Mouse (Mus musculus): ENCODE results near the gene Slc2a1. TPM values are rescaled to one million over a fixed set of nuclear protein-coding genes. Genes with fewer than 3 reads are reported as not detected.

The Slc2a1 gene
- polyA plus RNA-seq, 1 experiment: 121 TPM

DNA sequence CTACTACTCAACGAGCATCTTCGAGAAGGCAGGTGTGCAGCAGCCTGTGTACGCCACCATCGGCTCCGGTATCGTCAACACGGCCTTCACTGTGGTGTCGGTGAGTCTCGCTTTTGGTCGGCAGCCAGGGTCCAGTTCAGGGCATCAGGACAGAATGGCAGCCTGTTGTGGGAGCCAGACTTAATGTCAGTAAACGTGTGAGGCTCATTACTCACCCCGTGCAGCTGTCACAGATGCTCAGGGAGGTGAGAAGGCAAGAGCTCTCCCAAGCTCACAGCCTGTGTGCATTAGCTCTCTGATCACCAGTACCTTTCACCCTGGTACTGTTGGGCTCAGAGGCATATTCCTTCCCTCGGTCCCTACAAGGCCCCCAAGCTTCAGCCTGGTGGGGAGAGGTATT, 25.3 kb downstream of the Slc2a1 start:
- Histone ChIP-seq H3K4me1 (ENCODE audit: control insufficient read depth, insufficient read depth, low read length) (0 out of 2 replicates have a peak, but pooled peaks cover 3% of the 10 kb centered on the region), H3K27ac (ENCODE audit: insufficient read depth, low read length) (no peak overlapping the region), H3K4me3 (replicated peaks; ENCODE audit: insufficient read depth, low read depth, low read length) (no peak overlapping the region), H3K27me3 (ENCODE audit: control insufficient read depth, insufficient read depth, low read length) (no peaks in the 10 kb centered on the region)
- TF ChIP-seq CTCF (IDR thresholded peaks at IDR 0.05; ENCODE audit: borderline replicate concordance, insufficient read depth, low read depth, low read length) (no peak), POLR2A (IDR thresholded peaks at IDR 0.05; ENCODE audit: borderline replicate concordance, insufficient read depth, low read length) (no peak)
- WGBS: 86% methylated on average over 13 of the region's 13 CpGs
- DNase-seq: no peak

DNA sequence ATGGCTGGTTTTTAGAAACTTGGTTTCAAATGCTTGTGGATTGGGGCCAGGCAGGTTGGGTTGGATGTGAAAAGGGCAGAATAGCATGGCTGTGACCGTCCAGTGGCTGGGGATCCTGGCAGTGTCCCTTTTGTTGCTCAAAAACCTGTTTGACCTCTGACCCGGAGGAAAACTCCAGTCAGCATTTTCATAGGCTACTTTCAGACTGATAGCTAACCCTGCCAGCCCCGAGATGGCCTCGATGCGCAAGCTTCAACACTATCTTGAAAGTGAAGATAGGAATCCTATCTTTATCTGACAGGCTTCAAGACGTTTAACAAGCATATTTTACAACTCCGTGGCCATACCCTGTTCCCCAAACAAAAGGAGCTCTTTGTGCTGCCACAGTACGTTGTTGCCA, 28.8 kb downstream of the Slc2a1 start:
- Histone ChIP-seq H3K4me3 (replicated peaks; ENCODE audit: insufficient read depth, low read depth, low read length) (no peak overlapping the region), H3K27me3 (ENCODE audit: control insufficient read depth, insufficient read depth, low read length) (no peaks in the 10 kb centered on the region), H3K27ac (ENCODE audit: insufficient read depth, low read length) (no peak overlapping the region), H3K4me1 (ENCODE audit: control insufficient read depth, insufficient read depth, low read length) (0 out of 2 replicates have a peak, but pooled peaks cover 3% of the 10 kb centered on the region)
- WGBS: 76% methylated on average over 8 of the region's 8 CpGs
- DNase-seq: no peak
- TF ChIP-seq POLR2A (IDR thresholded peaks at IDR 0.05; ENCODE audit: borderline replicate concordance, insufficient read depth, low read length) (no peak), CTCF (IDR thresholded peaks at IDR 0.05; ENCODE audit: borderline replicate concordance, insufficient read depth, low read depth, low read length) (no peak)

DNA sequence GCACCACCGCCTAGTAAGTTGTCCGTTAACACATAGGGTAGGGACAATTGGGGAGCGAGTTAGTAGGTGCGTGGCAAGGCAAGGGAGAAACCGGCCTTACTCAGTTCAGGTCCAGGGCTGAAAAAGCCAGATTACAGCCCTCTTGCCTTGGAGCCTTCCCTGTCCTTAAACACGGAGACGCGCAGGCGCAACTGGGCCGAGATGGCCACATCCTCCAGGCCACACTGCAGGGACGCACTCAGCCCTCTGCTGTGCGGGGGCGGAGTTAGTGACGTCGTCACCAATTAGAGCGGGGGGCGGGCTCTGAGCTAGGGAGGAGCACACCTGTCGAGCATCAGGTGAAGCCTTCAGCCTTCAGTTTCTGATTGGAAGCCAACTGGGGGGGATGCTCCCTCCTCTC, 29.7 kb downstream of the Slc2a1 start:
- H3K27ac ChIP-seq (ENCODE audit: insufficient read depth, low read length): peak overlapping the region; percentile 22
- peak overlapping the region; percentile 54 for H3K4me3 ChIP-seq (replicated peaks; ENCODE audit: insufficient read depth, low read depth, low read length)
- DNase-seq: peak; percentile 86 to 88
- H3K4me1 ChIP-seq (ENCODE audit: control insufficient read depth, insufficient read depth, low read length): 0 out of 2 replicates have a peak, but pooled peaks cover 3% of the 10 kb centered on the region
- no peaks in the 10 kb centered on the region for H3K27me3 ChIP-seq (ENCODE audit: control insufficient read depth, insufficient read depth, low read length)
- TF ChIP-seq POLR2A (IDR thresholded peaks at IDR 0.05; ENCODE audit: borderline replicate concordance, insufficient read depth, low read length) (peak; percentile 62; the same call in 1 of the 2 replicates), CTCF (IDR thresholded peaks at IDR 0.05; ENCODE audit: borderline replicate concordance, insufficient read depth, low read depth, low read length) (no peak)
- 27% methylated on average over 18 of the region's 18 CpGs for WGBS

DNA sequence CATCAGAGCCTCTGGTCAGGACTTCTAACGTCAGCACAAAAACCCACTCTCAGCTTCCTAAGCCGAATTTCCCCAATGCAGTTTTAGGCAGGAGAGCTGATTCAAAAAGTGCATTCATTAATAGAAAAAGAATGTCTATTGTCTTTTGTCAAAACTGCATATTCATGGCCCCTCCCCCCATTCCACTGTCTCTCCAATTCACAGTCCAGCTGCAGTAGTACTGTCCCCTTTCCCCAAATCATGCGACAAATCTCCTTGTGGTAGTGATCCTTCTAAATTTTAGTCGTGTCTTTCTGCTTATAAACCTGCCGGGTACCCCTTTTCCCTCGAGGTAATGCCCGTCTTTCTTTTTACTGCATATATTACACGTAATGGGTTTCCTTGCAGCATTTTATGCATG, 30.3 kb downstream of the Slc2a1 start:
- no peak overlapping the region for H3K4me3 ChIP-seq (replicated peaks; ENCODE audit: insufficient read depth, low read depth, low read length)
- no peaks in the 10 kb centered on the region for H3K27me3 ChIP-seq (ENCODE audit: control insufficient read depth, insufficient read depth, low read length)
- TF ChIP-seq POLR2A (IDR thresholded peaks at IDR 0.05; ENCODE audit: borderline replicate concordance, insufficient read depth, low read length): no peak
- no peak for TF ChIP-seq CTCF (IDR thresholded peaks at IDR 0.05; ENCODE audit: borderline replicate concordance, insufficient read depth, low read depth, low read length)
- H3K4me1 ChIP-seq (ENCODE audit: control insufficient read depth, insufficient read depth, low read length): 0 out of 2 replicates have a peak, but pooled peaks cover 3% of the 10 kb centered on the region
- no peak for DNase-seq
- WGBS: 51% methylated on average over 8 of the region's 8 CpGs
- H3K27ac ChIP-seq (ENCODE audit: insufficient read depth, low read length): no peak overlapping the region

DNA sequence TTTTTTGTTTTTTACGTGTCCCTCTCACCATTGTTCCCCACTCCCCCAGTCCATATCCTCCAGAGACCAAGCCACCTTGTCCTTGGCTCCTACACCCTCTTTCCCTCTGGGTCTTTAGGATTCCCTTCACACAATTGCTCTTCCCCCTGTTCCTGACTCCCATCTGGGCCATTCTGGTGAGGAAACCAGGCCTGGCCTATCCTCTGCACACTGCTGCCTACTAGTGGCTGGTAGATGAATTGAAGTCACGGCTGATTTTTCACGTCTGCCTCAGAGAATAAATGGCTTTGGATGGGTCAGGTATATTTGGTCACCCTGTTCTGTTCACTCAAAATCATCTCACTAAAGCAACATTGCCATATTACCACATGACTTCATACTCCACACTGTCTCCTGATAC, 31.6 kb downstream of the Slc2a1 start:
- Histone ChIP-seq H3K4me3 (replicated peaks; ENCODE audit: insufficient read depth, low read depth, low read length) (no peak overlapping the region), H3K4me1 (ENCODE audit: control insufficient read depth, insufficient read depth, low read length) (0 out of 2 replicates have a peak, but pooled peaks cover 3% of the 10 kb centered on the region), H3K27me3 (ENCODE audit: control insufficient read depth, insufficient read depth, low read length) (no peaks in the 10 kb centered on the region), H3K27ac (ENCODE audit: insufficient read depth, low read length) (no peak overlapping the region)
- WGBS: 58% methylated on average over 3 of the region's 3 CpGs
- DNase-seq: peak; percentile 28 to 35
- no peak for TF ChIP-seq POLR2A (IDR thresholded peaks at IDR 0.05; ENCODE audit: borderline replicate concordance, insufficient read depth, low read length)
- TF ChIP-seq CTCF (IDR thresholded peaks at IDR 0.05; ENCODE audit: borderline replicate concordance, insufficient read depth, low read depth, low read length): peak; percentile 55

DNA sequence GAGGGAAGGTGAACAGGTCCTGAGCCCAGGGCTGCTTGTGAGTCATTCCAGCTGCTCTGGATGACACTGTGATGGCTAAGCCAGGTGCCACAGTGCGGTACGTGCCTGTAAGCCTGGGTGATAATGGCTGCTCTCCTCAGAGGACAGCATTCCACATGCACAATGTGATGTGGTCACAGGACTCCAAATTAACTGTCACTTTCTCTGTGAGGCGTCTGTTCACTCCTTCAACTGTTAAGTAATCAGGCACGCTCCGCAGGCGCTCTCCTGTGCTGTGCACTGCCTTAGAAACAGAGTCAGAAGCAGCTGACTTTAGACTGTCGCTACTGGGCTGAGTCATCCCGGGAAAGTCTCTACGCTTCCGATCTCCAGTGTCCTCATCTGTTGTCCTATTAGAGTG, 32.7 kb downstream of the Slc2a1 start:
- no peaks in the 10 kb centered on the region for H3K27me3 ChIP-seq (ENCODE audit: control insufficient read depth, insufficient read depth, low read length)
- 0 out of 2 replicates have a peak, but pooled peaks cover 3% of the 10 kb centered on the region for H3K4me1 ChIP-seq (ENCODE audit: control insufficient read depth, insufficient read depth, low read length)
- H3K4me3 ChIP-seq (replicated peaks; ENCODE audit: insufficient read depth, low read depth, low read length): no peak overlapping the region
- no peak for DNase-seq
- TF ChIP-seq POLR2A (IDR thresholded peaks at IDR 0.05; ENCODE audit: borderline replicate concordance, insufficient read depth, low read length) (no peak), CTCF (IDR thresholded peaks at IDR 0.05; ENCODE audit: borderline replicate concordance, insufficient read depth, low read depth, low read length) (no peak)
- H3K27ac ChIP-seq (ENCODE audit: insufficient read depth, low read length): no peak overlapping the region
- 24% methylated on average over 10 of the region's 10 CpGs for WGBS

DNA sequence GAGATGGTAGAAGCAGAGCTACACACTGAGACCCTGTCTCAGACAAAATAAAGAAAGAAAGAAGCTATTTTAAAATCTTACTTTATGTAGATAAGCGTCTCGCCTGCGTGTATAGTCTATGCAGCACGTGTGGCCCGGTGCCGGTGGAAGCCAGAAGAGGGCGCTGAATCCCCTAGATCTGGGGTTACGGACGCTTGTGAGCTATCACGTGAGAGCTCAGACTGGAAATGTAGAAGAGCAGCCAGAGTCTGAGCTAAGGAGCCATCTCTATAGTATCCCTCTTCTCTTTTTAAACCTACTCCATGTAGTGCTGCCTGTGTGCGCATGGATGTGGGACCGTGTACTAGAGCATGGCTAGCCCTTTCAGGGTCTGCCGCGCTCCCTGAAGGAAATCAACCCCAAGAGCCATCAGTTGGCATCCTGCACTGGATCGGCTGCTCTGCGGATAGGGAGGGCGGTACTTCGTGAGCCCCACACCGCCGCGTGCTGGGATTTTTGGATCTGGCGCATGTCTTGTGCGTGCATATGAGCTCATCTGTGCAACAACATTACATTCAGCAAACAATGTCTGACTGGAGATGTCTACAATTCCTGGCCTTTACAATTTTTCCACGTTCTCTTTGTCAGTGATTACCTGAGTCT, 33.8 kb downstream of the Slc2a1 start:
- Histone ChIP-seq H3K27ac (ENCODE audit: insufficient read depth, low read length) (no peak overlapping the region), H3K27me3 (ENCODE audit: control insufficient read depth, insufficient read depth, low read length) (no peaks in the 10 kb centered on the region), H3K4me3 (replicated peaks; ENCODE audit: insufficient read depth, low read depth, low read length) (peak overlapping the region; percentile 34), H3K4me1 (ENCODE audit: control insufficient read depth, insufficient read depth, low read length) (0 out of 2 replicates have a peak, but pooled peaks cover 3% of the 10 kb centered on the region)
- WGBS: 28% methylated on average over 24 of the region's 24 CpGs
- peak; percentile 34 to 38 for DNase-seq
- TF ChIP-seq POLR2A (IDR thresholded peaks at IDR 0.05; ENCODE audit: borderline replicate concordance, insufficient read depth, low read length): no peak
- peak; percentile 43; the same call in 1 of the 2 replicates for TF ChIP-seq CTCF (IDR thresholded peaks at IDR 0.05; ENCODE audit: borderline replicate concordance, insufficient read depth, low read depth, low read length)

DNA sequence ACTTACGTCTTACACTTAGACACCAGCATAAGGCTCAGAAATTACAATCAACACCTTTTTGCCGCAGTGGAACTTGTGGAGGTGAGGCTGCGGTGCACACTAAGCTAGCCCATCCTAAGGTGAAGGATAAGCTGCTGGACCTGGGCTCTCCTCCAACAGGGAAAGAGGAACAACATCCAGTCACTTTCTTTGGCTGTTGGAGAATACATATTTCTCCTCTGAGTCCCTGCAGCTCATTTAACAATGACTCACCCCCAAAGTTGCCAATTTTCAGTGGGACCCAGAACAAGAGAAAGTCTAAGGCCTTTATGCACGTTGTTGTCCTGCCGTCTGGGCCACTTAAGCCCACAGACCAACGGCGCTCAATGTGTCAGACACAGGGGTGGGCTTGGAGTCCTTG, 38.3 kb downstream of the Slc2a1 start:
- Histone ChIP-seq H3K27me3 (ENCODE audit: control insufficient read depth, insufficient read depth, low read length) (no peaks in the 10 kb centered on the region), H3K4me3 (replicated peaks; ENCODE audit: insufficient read depth, low read depth, low read length) (no peak overlapping the region), H3K27ac (ENCODE audit: insufficient read depth, low read length) (no peak overlapping the region), H3K4me1 (ENCODE audit: control insufficient read depth, insufficient read depth, low read length) (no peaks in the 10 kb centered on the region)
- 82% methylated on average over 7 of the region's 7 CpGs for WGBS
- DNase-seq: no peak
- no peak for TF ChIP-seq CTCF (IDR thresholded peaks at IDR 0.05; ENCODE audit: borderline replicate concordance, insufficient read depth, low read depth, low read length)
- TF ChIP-seq POLR2A (IDR thresholded peaks at IDR 0.05; ENCODE audit: borderline replicate concordance, insufficient read depth, low read length): no peak
